Mouse (Mus musculus) cerebellum, adult 2 months (tissue): ENCODE data around the gene Fam76a. TPM values are rescaled to one million over a fixed set of nuclear protein-coding genes. Genes with fewer than 3 reads are reported as not detected.
A peak's percentile ranks its signal among the peaks of the same experiment; 100 is the strongest.
"Not testable (repeated sequence)": the region's sequence is repeated elsewhere in the genome, so short reads cannot be mapped to it uniquely, and the experiment has no call there.

Experiments
- DNase-seq, 2 experiments: peaks; one replicate each; pipeline ENCODE4 v3.0.0; 2021
- H3K27ac ChIP-seq: fragments of 200-500 bp; 2 replicates; pipeline ENCODE4 v1.5.1; 2012; ENCODE audit warnings: low read length, control low read depth, inconsistent platforms; ENCODE audit not compliant: insufficient read depth
- H3K27me3 ChIP-seq: fragments of 200-500 bp; 2 replicates; pipeline ENCODE4 v1.6.1; 2012; ENCODE audit warnings: inconsistent platforms, mild to moderate bottlenecking, low read length, moderate library complexity; ENCODE audit not compliant: control insufficient read depth, insufficient read depth
- H3K4me1 ChIP-seq: fragments of 200-500 bp; 2 replicates; pipeline ENCODE4 v1.6.1; 2011; ENCODE audit warnings: low read length; ENCODE audit not compliant: control insufficient read depth, insufficient read depth
- H3K4me3 ChIP-seq: fragments of 200-500 bp; replicated peaks from 2 replicates; pipeline ENCODE3; 2011; ENCODE audit warnings: mild to moderate bottlenecking, low read depth, low read length, control low read depth; ENCODE audit not compliant: insufficient read depth
- CTCF ChIP-seq: fragments of 200-500 bp; IDR thresholded peaks from 2 replicates; pipeline ENCODE4 v1.5.1; 2011; ENCODE audit warnings: low read depth, mild to moderate bottlenecking, control low read depth, low read length, moderate library complexity, borderline replicate concordance; ENCODE audit not compliant: insufficient read depth
- POLR2A ChIP-seq: fragments of 200-500 bp; IDR thresholded peaks from 2 replicates; pipeline ENCODE4 v1.6.1; 2011; ENCODE audit warnings: low read length, control low read depth, borderline replicate concordance; ENCODE audit not compliant: insufficient read depth
- WGBS: fragments of 180-500 bp; shearing (Covaris S2); methylation state at CpG from one replicate; pipeline ENCODE4 v1.1.7; 2018; 5-methylcytosine and 5-hydroxymethylcytosine counted together
- polyA plus RNA-seq: library from polyadenylated mRNA; depleted of rRNA; stranded (reverse); fragments of >200 nt; gene quantifications from 2 replicates; pipeline ENCODE4 v1.2.3, GENCODE M21; 2012

Fam76a gene
- polyA plus RNA-seq, 1 experiment, result 30.0 TPM

GRCm38 (mm10) chr4:132941012-132941729 is 18.8 kb upstream of the Fam76a start:
- Histone ChIP-seq H3K4me1 (peaks cover 13% of the 10 kb centered on the region), H3K27me3 (no peaks in the 10 kb centered on the region), H3K4me3 (no peak overlapping the region), H3K27ac (no peak overlapping the region)
- 77% methylated on average over 23 of the region's 23 CpGs for WGBS
- TF ChIP-seq POLR2A (no peak), CTCF (no peak)
- no peak for DNase-seq

- WGBS, result 25% methylated on average over 22 of the region's 22 CpGs
- Histone ChIP-seq H3K27ac (no peak overlapping the region), H3K4me1 (peaks cover 8% of the 10 kb centered on the region), H3K27me3 (no peaks in the 10 kb centered on the region), H3K4me3 (no peak overlapping the region)
- no peak for TF ChIP-seq POLR2A
- TF ChIP-seq CTCF, result peak; percentile 60; the same call in 1 of the 2 replicates
- peak; percentile 42 to 66 for DNase-seq
Observed at GRCm38 (mm10) chr4:132939421-132940127, 17.2 kb upstream of the Fam76a start.

- WGBS, result 26% methylated on average over 12 of the region's 12 CpGs
- Histone ChIP-seq H3K27me3 (no peaks in the 10 kb centered on the region), H3K27ac (no peak overlapping the region), H3K4me1 (peaks cover 8% of the 10 kb centered on the region), H3K4me3 (no peak overlapping the region)
- DNase-seq, result peak; percentile 41 to 44
- TF ChIP-seq POLR2A (no peak), CTCF (no peak)
Observed at GRCm38 (mm10) chr4:132938181-132938941, 16.0 kb upstream of the Fam76a start.

- WGBS, result 34% methylated on average over 7 of the region's 7 CpGs
Observed at GRCm38 (mm10) chr4:132934639-132935038, 12.3 kb upstream of the Fam76a start.

GRCm38 (mm10) chr4:132932752-132933404 is 10.5 kb upstream of the Fam76a start:
- WGBS, result 90% methylated on average over 4 of the region's 4 CpGs
- no peak for DNase-seq
- Histone ChIP-seq H3K4me1 (no peaks in the 10 kb centered on the region), H3K4me3 (no peak overlapping the region), H3K27ac (no peak overlapping the region), H3K27me3 (no peaks in the 10 kb centered on the region)
- TF ChIP-seq CTCF, result no peak
- no peak for TF ChIP-seq POLR2A

More at GRCm38 (mm10) chr4:132934639-132935038, 12.3 kb upstream of the Fam76a start:
- Histone ChIP-seq H3K27me3 (no peaks in the 10 kb centered on the region), H3K27ac (no peak overlapping the region), H3K4me1 (peaks cover 8% of the 10 kb centered on the region), H3K4me3 (no peak overlapping the region)
- no peak for TF ChIP-seq POLR2A
- no peak for TF ChIP-seq CTCF
- DNase-seq, result no peak

GRCm38 (mm10) chr4:132930784-132931183 is 8.4 kb upstream of the Fam76a start:
- Histone ChIP-seq H3K4me1 (no peaks in the 10 kb centered on the region), H3K4me3 (no peak overlapping the region), H3K27me3 (no peaks in the 10 kb centered on the region), H3K27ac (no peak overlapping the region)
- peak; percentile 45 to 55 for DNase-seq
- 6% methylated on average over 8 of the region's 8 CpGs for WGBS
- TF ChIP-seq POLR2A (no peak), CTCF (peak; percentile 54; the same call in 1 of the 2 replicates)

GRCm38 (mm10) chr4:132926520-132926919 is 4.2 kb upstream of the Fam76a start:
- DNase-seq, H3K27ac ChIP-seq, H3K4me3 ChIP-seq, H3K27me3 ChIP-seq, H3K4me1 ChIP-seq: not testable (repeated sequence)
- WGBS, result 83% methylated on average over 2 of the region's 2 CpGs
